Mouse (Mus musculus): ENCODE measurements around the gene Glp1r. TPM values are rescaled to one million over a fixed set of nuclear protein-coding genes. Genes with fewer than 3 reads are reported as not detected.

The Glp1r gene
- polyA plus RNA-seq (2014; fragmentation: Nextera tagmentation; extraction: Ambion mirVana) = 0.08 and 0.13 TPM in 2 replicates

- H3K9ac ChIP-seq (ENCODE audit: low read depth, low read length) = peak within 1 kb of the TSS; percentile 30; the same call in 1 of the 2 replicates
Observed at GRCm38 (mm10) chr17:30901627-30902026, at the start of gene Glp1r. Gene Glp1r (plus strand): TSS chr17:30901817.

GRCm38 (mm10) chr17:30852345-30852744 lies 49.3 kb upstream of the Glp1r start:
- no peak overlapping the region for H3K27ac ChIP-seq (ENCODE audit: low read depth, low read length)
- no peak overlapping the region for H3K4me3 ChIP-seq (ENCODE audit: low read depth, low read length)
- no peak overlapping the region for H3K4me2 ChIP-seq
- H3K4me1 ChIP-seq (replicated peaks; ENCODE audit: control insufficient read depth, insufficient read depth, low read length) = no peaks in the 10 kb centered on the region
- no peaks in the 10 kb centered on the region for H3K36me3 ChIP-seq (ENCODE audit: control insufficient read depth, insufficient read depth, low read length)
- ATAC-seq (replicated peaks; ENCODE audit: low FRiP score) (no peak), DNase-seq (ENCODE audit: low spot score) (no peak)
- no peaks in the 10 kb centered on the region for H3K27me3 ChIP-seq (replicated peaks; ENCODE audit: control insufficient read depth, insufficient read depth, low read length)
- H3K9ac ChIP-seq (ENCODE audit: low read depth, low read length) = no peak overlapping the region
- no peaks in the 10 kb centered on the region for H3K9me3 ChIP-seq (ENCODE audit: control insufficient read depth, low read length)

More at GRCm38 (mm10) chr17:30901627-30902026, at the start of gene Glp1r:
- Histone ChIP-seq H3K27me3 (replicated peaks; ENCODE audit: control insufficient read depth, insufficient read depth, low read length) (peaks cover 37% of the 10 kb centered on the region), H3K9me3 (ENCODE audit: control insufficient read depth, low read length) (no peaks in the 10 kb centered on the region), H3K27ac (ENCODE audit: low read depth, low read length) (no peak within 1 kb of the TSS), H3K36me3 (ENCODE audit: control insufficient read depth, insufficient read depth, low read length) (no peaks in the 10 kb centered on the region), H3K4me3 (ENCODE audit: low read depth, low read length) (peak within 1 kb of the TSS; percentile 47), H3K4me2 (peak within 1 kb of the TSS; percentile 80), H3K4me1 (replicated peaks; ENCODE audit: control insufficient read depth, insufficient read depth, low read length) (peaks cover 5% of the 10 kb centered on the region)
- ATAC-seq (replicated peaks; ENCODE audit: low FRiP score) = no peak
- no peak for DNase-seq (ENCODE audit: low spot score)
- 3% methylated on average over 31 of the region's 37 CpGs for WGBS

- H3K27ac ChIP-seq (ENCODE audit: low read depth, low read length) = no peak overlapping the region
- no peaks in the 10 kb centered on the region for H3K4me1 ChIP-seq (replicated peaks; ENCODE audit: control insufficient read depth, insufficient read depth, low read length)
- DNase-seq (ENCODE audit: low spot score) (no peak), ATAC-seq (replicated peaks; ENCODE audit: low FRiP score) (no peak)
- 78% methylated on average over 5 of the region's 5 CpGs for WGBS
- no peaks in the 10 kb centered on the region for H3K27me3 ChIP-seq (replicated peaks; ENCODE audit: control insufficient read depth, insufficient read depth, low read length)
- no peak overlapping the region for H3K9ac ChIP-seq (ENCODE audit: low read depth, low read length)
- H3K9me3 ChIP-seq (ENCODE audit: control insufficient read depth, low read length) = no peaks in the 10 kb centered on the region
- H3K4me3 ChIP-seq (ENCODE audit: low read depth, low read length) = no peak overlapping the region
- no peaks in the 10 kb centered on the region for H3K36me3 ChIP-seq (ENCODE audit: control insufficient read depth, insufficient read depth, low read length)
- no peak overlapping the region for H3K4me2 ChIP-seq
Observed at GRCm38 (mm10) chr17:30857347-30857746, 44.3 kb upstream of the Glp1r start.

- no peak overlapping the region for H3K4me3 ChIP-seq (ENCODE audit: low read depth, low read length)
- no peak overlapping the region for H3K9ac ChIP-seq (ENCODE audit: low read depth, low read length)
- H3K4me2 ChIP-seq = no peak overlapping the region
- H3K36me3 ChIP-seq (ENCODE audit: control insufficient read depth, insufficient read depth, low read length) = no peaks in the 10 kb centered on the region
- DNase-seq (ENCODE audit: low spot score) (no peak), ATAC-seq (replicated peaks; ENCODE audit: low FRiP score) (no peak)
- H3K27ac ChIP-seq (ENCODE audit: low read depth, low read length) = no peak overlapping the region
- H3K4me1 ChIP-seq (replicated peaks; ENCODE audit: control insufficient read depth, insufficient read depth, low read length) = no peaks in the 10 kb centered on the region
- 41% methylated on average over 11 of the region's 11 CpGs for WGBS
- no peaks in the 10 kb centered on the region for H3K27me3 ChIP-seq (replicated peaks; ENCODE audit: control insufficient read depth, insufficient read depth, low read length)
- H3K9me3 ChIP-seq (ENCODE audit: control insufficient read depth, low read length) = no peaks in the 10 kb centered on the region
Observed at GRCm38 (mm10) chr17:30858586-30859259, 42.9 kb upstream of the Glp1r start.

GRCm38 (mm10) chr17:30859989-30860585 lies 41.5 kb upstream of the Glp1r start:
- H3K27me3 ChIP-seq (replicated peaks; ENCODE audit: control insufficient read depth, insufficient read depth, low read length) = no peaks in the 10 kb centered on the region
- no peak overlapping the region for H3K9ac ChIP-seq (ENCODE audit: low read depth, low read length)
- H3K9me3 ChIP-seq (ENCODE audit: control insufficient read depth, low read length) = no peaks in the 10 kb centered on the region
- ATAC-seq (replicated peaks; ENCODE audit: low FRiP score) (no peak), DNase-seq (ENCODE audit: low spot score) (no peak)
- H3K36me3 ChIP-seq (ENCODE audit: control insufficient read depth, insufficient read depth, low read length) = no peaks in the 10 kb centered on the region
- H3K4me3 ChIP-seq (ENCODE audit: low read depth, low read length) = no peak overlapping the region
- no peak overlapping the region for H3K27ac ChIP-seq (ENCODE audit: low read depth, low read length)
- H3K4me1 ChIP-seq (replicated peaks; ENCODE audit: control insufficient read depth, insufficient read depth, low read length) = no peaks in the 10 kb centered on the region
- 71% methylated on average over 10 of the region's 10 CpGs for WGBS
- H3K4me2 ChIP-seq = no peak overlapping the region

- ATAC-seq (replicated peaks; ENCODE audit: low FRiP score) = no peak
- DNase-seq (ENCODE audit: low spot score) = no peak
- Histone ChIP-seq H3K27me3 (replicated peaks; ENCODE audit: control insufficient read depth, insufficient read depth, low read length) (no peaks in the 10 kb centered on the region), H3K27ac (ENCODE audit: low read depth, low read length) (no peak overlapping the region), H3K4me2 (no peak overlapping the region), H3K9ac (ENCODE audit: low read depth, low read length) (no peak overlapping the region), H3K36me3 (ENCODE audit: control insufficient read depth, insufficient read depth, low read length) (no peaks in the 10 kb centered on the region), H3K4me3 (ENCODE audit: low read depth, low read length) (no peak overlapping the region), H3K9me3 (ENCODE audit: control insufficient read depth, low read length) (no peaks in the 10 kb centered on the region), H3K4me1 (replicated peaks; ENCODE audit: control insufficient read depth, insufficient read depth, low read length) (no peaks in the 10 kb centered on the region)
- WGBS = 76% methylated on average over 7 of the region's 7 CpGs
Observed at GRCm38 (mm10) chr17:30860606-30861005, 41.0 kb upstream of the Glp1r start.

GRCm38 (mm10) chr17:30866281-30866680 lies 35.3 kb upstream of the Glp1r start:
- no peak for ATAC-seq (replicated peaks; ENCODE audit: low FRiP score)
- H3K4me3 ChIP-seq (ENCODE audit: low read depth, low read length) = no peak overlapping the region
- no peak overlapping the region for H3K27ac ChIP-seq (ENCODE audit: low read depth, low read length)
- H3K27me3 ChIP-seq (replicated peaks; ENCODE audit: control insufficient read depth, insufficient read depth, low read length) = no peaks in the 10 kb centered on the region
- 75% methylated on average over 8 of the region's 8 CpGs for WGBS
- H3K9me3 ChIP-seq (ENCODE audit: control insufficient read depth, low read length) = no peaks in the 10 kb centered on the region
- no peaks in the 10 kb centered on the region for H3K36me3 ChIP-seq (ENCODE audit: control insufficient read depth, insufficient read depth, low read length)
- no peak for DNase-seq (ENCODE audit: low spot score)
- no peak overlapping the region for H3K9ac ChIP-seq (ENCODE audit: low read depth, low read length)
- H3K4me2 ChIP-seq = no peak overlapping the region
- no peaks in the 10 kb centered on the region for H3K4me1 ChIP-seq (replicated peaks; ENCODE audit: control insufficient read depth, insufficient read depth, low read length)

- WGBS = 83% methylated on average over 9 of the region's 9 CpGs
- Histone ChIP-seq H3K27ac (ENCODE audit: low read depth, low read length) (no peak overlapping the region), H3K27me3 (replicated peaks; ENCODE audit: control insufficient read depth, insufficient read depth, low read length) (no peaks in the 10 kb centered on the region), H3K9me3 (ENCODE audit: control insufficient read depth, low read length) (no peaks in the 10 kb centered on the region), H3K4me1 (replicated peaks; ENCODE audit: control insufficient read depth, insufficient read depth, low read length) (no peaks in the 10 kb centered on the region), H3K4me3 (ENCODE audit: low read depth, low read length) (no peak overlapping the region), H3K36me3 (ENCODE audit: control insufficient read depth, insufficient read depth, low read length) (no peaks in the 10 kb centered on the region), H3K9ac (ENCODE audit: low read depth, low read length) (no peak overlapping the region), H3K4me2 (no peak overlapping the region)
- DNase-seq (ENCODE audit: low spot score) (no peak), ATAC-seq (replicated peaks; ENCODE audit: low FRiP score) (no peak)
Observed at GRCm38 (mm10) chr17:30866966-30867365, 34.7 kb upstream of the Glp1r start.

- 39% methylated on average over 10 of the region's 10 CpGs for WGBS
- ATAC-seq (replicated peaks; ENCODE audit: low FRiP score) = no peak
- H3K36me3 ChIP-seq (ENCODE audit: control insufficient read depth, insufficient read depth, low read length) = no peaks in the 10 kb centered on the region
Observed at GRCm38 (mm10) chr17:30871040-30871439, 30.6 kb upstream of the Glp1r start.

More at GRCm38 (mm10) chr17:30871040-30871439, 30.6 kb upstream of the Glp1r start:
- no peak overlapping the region for H3K27ac ChIP-seq (ENCODE audit: low read depth, low read length)
- H3K4me3 ChIP-seq (ENCODE audit: low read depth, low read length) = no peak overlapping the region
- H3K27me3 ChIP-seq (replicated peaks; ENCODE audit: control insufficient read depth, insufficient read depth, low read length) = no peaks in the 10 kb centered on the region
- no peaks in the 10 kb centered on the region for H3K9me3 ChIP-seq (ENCODE audit: control insufficient read depth, low read length)
- no peaks in the 10 kb centered on the region for H3K4me1 ChIP-seq (replicated peaks; ENCODE audit: control insufficient read depth, insufficient read depth, low read length)
- H3K4me2 ChIP-seq = no peak overlapping the region
- no peak for DNase-seq (ENCODE audit: low spot score)
- no peak overlapping the region for H3K9ac ChIP-seq (ENCODE audit: low read depth, low read length)

All from liver, embryonic 11.5 days (tissue).